Mouse (Mus musculus) hindbrain, embryonic 12.5 days (tissue): ENCODE data around the gene Gm45021. TPM values are rescaled to one million over a fixed set of nuclear protein-coding genes. Genes with fewer than 3 reads are reported as not detected.

ENCODE experiments used
- ATAC-seq: fragments of 200-750 bp; cut with Nextera tagmentation; 2 replicates; pipeline ENCODE4 v1.8.0; 2017; ENCODE audit warnings: moderate TSS enrichment; ENCODE audit not compliant: low FRiP score
- H3K27ac ChIP-seq: fragments of 300-500 bp; sonication (generic); 2 replicates; pipeline ENCODE4 v1.5.1; 2016; ENCODE audit warnings: mild to moderate bottlenecking
- H3K27me3 ChIP-seq: fragments of 300-500 bp; sonication (generic); 2 replicates; pipeline ENCODE4 v1.6.1; 2016; ENCODE audit warnings: mild to moderate bottlenecking
- H3K36me3 ChIP-seq: fragments of 300-500 bp; sonication (generic); 2 replicates; pipeline ENCODE4 v1.6.1; 2016; ENCODE audit warnings: mild to moderate bottlenecking
- H3K4me1 ChIP-seq: fragments of 300-500 bp; sonication (generic); 2 replicates; pipeline ENCODE4 v1.6.1; 2016
- H3K4me2 ChIP-seq: fragments of 300-500 bp; sonication (generic); replicated peaks from 2 replicates; pipeline ENCODE4 v1.6.1; 2016; ENCODE audit warnings: mild to moderate bottlenecking
- H3K4me3 ChIP-seq: fragments of 300-500 bp; sonication (generic); 2 replicates; pipeline ENCODE4 v1.5.1; 2016; ENCODE audit warnings: mild to moderate bottlenecking
- H3K9ac ChIP-seq: fragments of 300-500 bp; sonication (generic); 2 replicates; pipeline ENCODE4 v1.6.1; 2016; ENCODE audit warnings: mild to moderate bottlenecking, moderate library complexity
- H3K9me3 ChIP-seq: fragments of 300-500 bp; sonication (generic); replicated peaks from 2 replicates; pipeline ENCODE4 v1.6.1; 2016; ENCODE audit warnings: mild to moderate bottlenecking
- WGBS: fragments of 180-500 bp; shearing (Covaris S2); methylation state at CpG from one replicate; pipeline ENCODE4 v1.1.7; 2016; 5-methylcytosine and 5-hydroxymethylcytosine counted together
- polyA plus RNA-seq: library from polyadenylated mRNA; unstranded; fragments of >200 nt; fragmentation: Nextera tagmentation; extraction: Ambion mirVana; gene quantifications from 2 replicates; pipeline ENCODE4 v1.2.1, GENCODE M21; 2016

Gm45021 gene
- polyA plus RNA-seq, 1 experiment from 2014 or later, result not detected

DNA sequence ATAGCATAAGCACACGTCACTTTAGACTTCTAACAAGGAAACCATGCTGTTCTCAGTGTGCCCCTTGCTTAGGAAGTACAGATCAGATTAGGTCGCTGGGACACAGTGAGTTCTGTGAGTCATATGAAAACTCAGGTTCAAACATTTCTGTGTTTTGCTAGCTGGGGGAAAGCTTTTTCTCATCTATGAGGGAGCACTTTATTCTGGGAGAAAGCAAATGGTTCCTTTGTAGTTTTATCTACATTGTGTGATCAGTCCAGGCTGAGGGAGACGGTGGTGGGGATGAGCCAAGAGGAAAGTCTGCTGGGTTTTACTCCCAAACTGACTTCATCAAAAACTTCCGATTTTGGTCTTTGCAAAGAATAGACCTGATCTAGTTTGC, 56.9 kb downstream of the Gm45021 start:
- Histone ChIP-seq H3K27me3 (no peaks in the 10 kb centered on the region), H3K27ac (no peak overlapping the region), H3K9ac (no peak overlapping the region), H3K4me2 (no peak overlapping the region), H3K4me1 (no peaks in the 10 kb centered on the region), H3K9me3 (no peaks in the 10 kb centered on the region), H3K36me3 (no peaks in the 10 kb centered on the region), H3K4me3 (no peak overlapping the region)
- ATAC-seq, result no peak
- 84% methylated on average over 4 of the region's 4 CpGs for WGBS

DNA sequence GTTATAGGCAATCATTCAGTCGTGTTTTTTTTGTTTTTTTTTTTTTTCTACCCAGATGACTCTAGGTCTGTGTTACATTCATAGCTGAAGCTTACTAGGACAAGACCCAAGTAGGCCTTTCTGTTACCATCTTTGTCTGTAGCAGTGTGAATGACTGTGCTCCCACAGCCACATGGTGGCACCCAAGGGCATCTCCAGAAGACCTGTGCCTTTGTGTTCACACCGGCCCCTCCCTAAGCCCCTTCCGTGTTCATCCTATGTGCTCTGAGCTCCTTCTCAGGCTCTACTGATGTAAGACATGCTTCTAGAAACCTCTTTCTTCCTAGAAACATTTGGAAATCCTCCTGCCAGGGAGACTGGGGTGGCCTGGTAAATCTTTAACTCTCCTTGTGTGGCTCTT, 57.6 kb downstream of the Gm45021 start, which contains the start of gene Gimap8:
Gimap8 (plus strand) TSS at position 240 of the 400 bp plus-strand sequence.
- H3K36me3 ChIP-seq, result no peaks in the 10 kb centered on the region
- H3K4me1 ChIP-seq, result no peaks in the 10 kb centered on the region
- no peak within 1 kb of the TSS for H3K4me2 ChIP-seq
- H3K27me3 ChIP-seq, result no peaks in the 10 kb centered on the region
- H3K4me3 ChIP-seq, result no peak within 1 kb of the TSS
- no peak within 1 kb of the TSS for H3K27ac ChIP-seq
- no peak; the same call in 1 of the 2 replicates for ATAC-seq
- WGBS, result 38% methylated on average over 3 of the region's 3 CpGs
- H3K9me3 ChIP-seq, result no peaks in the 10 kb centered on the region
- no peak within 1 kb of the TSS for H3K9ac ChIP-seq

DNA sequence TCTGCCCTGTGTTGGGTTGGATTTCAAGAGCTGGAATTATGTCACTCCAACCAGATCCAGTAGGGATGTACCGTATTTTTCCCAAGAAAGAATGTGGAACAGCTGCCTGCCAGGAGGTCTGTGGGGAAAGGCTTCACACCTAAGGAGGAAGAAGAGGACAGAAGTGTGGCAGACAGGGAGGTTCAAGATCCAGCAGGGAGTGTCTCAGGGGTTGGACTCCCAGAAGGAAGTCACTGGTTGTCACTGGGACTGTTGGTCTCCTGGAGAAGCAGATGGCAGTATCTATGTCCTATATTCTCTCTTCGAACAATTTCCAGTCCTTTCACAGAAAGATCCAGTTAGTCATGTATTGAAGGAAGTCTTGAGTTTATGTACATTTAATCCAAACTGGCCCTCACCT, 58.2 kb downstream of the Gm45021 start:
- WGBS, result 87% methylated on average over 2 of the region's 2 CpGs
- Histone ChIP-seq H3K9ac (no peak overlapping the region), H3K27me3 (no peaks in the 10 kb centered on the region), H3K27ac (no peak overlapping the region), H3K4me1 (no peaks in the 10 kb centered on the region), H3K4me3 (no peak overlapping the region), H3K4me2 (no peak overlapping the region), H3K9me3 (no peaks in the 10 kb centered on the region), H3K36me3 (no peaks in the 10 kb centered on the region)
- no peak for ATAC-seq

DNA sequence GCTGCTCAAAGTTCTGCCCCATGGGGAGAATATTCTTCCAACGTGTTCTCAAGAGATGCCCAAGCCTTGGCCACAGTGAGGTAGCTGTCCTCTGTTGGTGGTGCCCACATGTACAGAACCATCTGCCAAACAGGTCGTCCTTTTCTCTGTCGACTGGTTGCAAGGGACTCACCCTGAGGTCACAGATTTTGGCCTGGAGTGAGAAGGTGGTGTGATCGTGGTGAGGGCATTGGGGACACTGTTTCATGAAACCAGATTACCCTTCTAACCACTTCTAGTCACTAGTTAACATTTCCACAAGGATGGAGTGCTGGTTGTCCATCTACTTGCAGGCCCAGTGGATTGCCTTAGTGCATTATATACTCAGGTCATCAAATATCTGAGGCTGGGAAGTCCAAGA, 59.4 kb downstream of the Gm45021 start:
- Histone ChIP-seq H3K27ac (no peak overlapping the region), H3K4me1 (no peaks in the 10 kb centered on the region), H3K9ac (no peak overlapping the region), H3K9me3 (no peaks in the 10 kb centered on the region), H3K4me2 (no peak overlapping the region), H3K27me3 (no peaks in the 10 kb centered on the region), H3K4me3 (no peak overlapping the region), H3K36me3 (no peaks in the 10 kb centered on the region)
- ATAC-seq, result no peak
- 87% methylated on average over 4 of the region's 4 CpGs for WGBS

DNA sequence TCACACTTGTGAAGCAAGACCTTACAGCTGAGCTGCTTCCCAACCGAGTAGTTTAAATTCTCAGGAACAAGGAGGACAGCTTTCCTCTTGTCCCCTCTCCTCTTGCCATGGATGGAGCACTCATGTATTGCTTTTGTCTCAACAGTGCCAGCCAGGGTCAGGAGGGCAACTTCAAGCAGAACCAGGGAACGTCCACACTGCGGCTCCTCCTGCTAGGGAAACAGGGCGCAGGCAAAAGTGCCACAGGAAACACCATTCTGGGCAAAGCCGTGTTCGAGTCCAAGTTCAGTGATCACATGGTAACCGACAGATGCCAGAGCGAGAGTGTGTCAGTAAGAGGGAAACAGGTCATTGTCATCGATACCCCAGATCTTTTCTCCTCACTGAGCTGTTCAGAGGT, 60.6 kb downstream of the Gm45021 start:
- no peak for ATAC-seq
- WGBS, result 91% methylated on average over 9 of the region's 9 CpGs
- H3K4me1 ChIP-seq, result no peaks in the 10 kb centered on the region
- H3K9ac ChIP-seq, result no peak overlapping the region
- no peaks in the 10 kb centered on the region for H3K27me3 ChIP-seq
- no peak overlapping the region for H3K27ac ChIP-seq
- no peaks in the 10 kb centered on the region for H3K9me3 ChIP-seq
- H3K4me3 ChIP-seq, result no peak overlapping the region
- H3K4me2 ChIP-seq, result no peak overlapping the region
- no peaks in the 10 kb centered on the region for H3K36me3 ChIP-seq

DNA sequence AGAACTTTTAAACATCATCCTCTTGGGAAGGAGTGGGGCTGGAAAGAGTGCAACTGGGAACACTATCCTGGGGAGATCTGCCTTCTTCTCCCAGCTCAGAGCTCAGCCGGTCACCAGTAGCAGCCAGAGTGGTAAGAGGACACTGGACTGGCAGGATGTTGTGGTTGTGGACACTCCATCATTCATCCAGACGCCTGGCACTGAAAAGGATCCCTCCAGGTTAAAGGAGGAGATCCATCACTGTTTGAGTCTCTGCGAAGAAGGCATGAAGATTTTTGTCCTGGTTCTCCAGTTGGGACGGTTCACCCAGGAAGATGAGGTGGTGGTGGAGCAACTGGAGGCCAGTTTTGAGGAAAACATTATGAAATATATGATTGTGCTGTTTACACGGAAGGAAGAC, 69.3 kb downstream of the Gm45021 start:
- Histone ChIP-seq H3K36me3 (no peaks in the 10 kb centered on the region), H3K4me1 (no peaks in the 10 kb centered on the region), H3K27ac (no peak overlapping the region), H3K9ac (no peak overlapping the region), H3K4me3 (no peak overlapping the region), H3K4me2 (no peak overlapping the region), H3K27me3 (no peaks in the 10 kb centered on the region), H3K9me3 (no peaks in the 10 kb centered on the region)
- no peak for ATAC-seq
- 84% methylated on average over 5 of the region's 5 CpGs for WGBS

Other genes starting within 250 kb of the Gm45021 start
- gene Krba1, start 194.0 kb upstream of the Gm45021 start, polyA plus RNA-seq, result 29.9 and 32.4 TPM in 2 replicates
- 21.2 and 22.2 TPM in 2 replicates for gene Zfp467, start 143.8 kb upstream of the Gm45021 start, polyA plus RNA-seq
- 0.34 and 0.40 TPM in 2 replicates for gene Sspo, start 141.4 kb upstream of the Gm45021 start, polyA plus RNA-seq
- gene Atp6v0e2, start 52.0 kb upstream of the Gm45021 start, polyA plus RNA-seq, result 74.7 and 75.0 TPM in 2 replicates
- gene Lrrc61, start 34.8 kb upstream of the Gm45021 start, polyA plus RNA-seq, result 19.7 and 22.5 TPM in 2 replicates
- gene Rarres2, start 16.8 kb upstream of the Gm45021 start, polyA plus RNA-seq, result 1.8 and 3.3 TPM in 2 replicates
- 43.1 and 43.9 TPM in 2 replicates for gene Repin1, start 4.3 kb downstream of the Gm45021 start, polyA plus RNA-seq
- gene Gm44965, start 4.3 kb downstream of the Gm45021 start, polyA plus RNA-seq, result not detected in 2 replicates
- gene Zfp775, start 12.5 kb downstream of the Gm45021 start, polyA plus RNA-seq, result 12.7 and 14.6 TPM in 2 replicates
- gene AI854703, start 37.2 kb downstream of the Gm45021 start, polyA plus RNA-seq, result 2.6 and 3.1 TPM in 2 replicates
- gene Gimap8, start 57.6 kb downstream of the Gm45021 start, polyA plus RNA-seq, result 1.0 and 1.1 TPM in 2 replicates
- 3.7 and 4.4 TPM in 2 replicates for gene Gimap9, start 86.5 kb downstream of the Gm45021 start, polyA plus RNA-seq
- 4.2 and 5.4 TPM in 2 replicates for gene Gimap4, start 94.9 kb downstream of the Gm45021 start, polyA plus RNA-seq
- gene Gimap6, start 118.6 kb downstream of the Gm45021 start, polyA plus RNA-seq, result 8.5 and 9.6 TPM in 2 replicates
- gene Gm28053, start 129.0 kb downstream of the Gm45021 start, polyA plus RNA-seq, result 1.7 TPM in 1 of 2 replicates, not detected in the other
- not detected in 2 replicates for gene Gimap7, start 129.0 kb downstream of the Gm45021 start, polyA plus RNA-seq
- gene Gimap1, start 149.4 kb downstream of the Gm45021 start, polyA plus RNA-seq, result 5.4 and 6.7 TPM in 2 replicates
- 0.97 and 1.6 TPM in 2 replicates for gene Gimap5, start 156.6 kb downstream of the Gm45021 start, polyA plus RNA-seq
- gene Gimap3, start 181.2 kb downstream of the Gm45021 start, polyA plus RNA-seq, result not detected in 2 replicates